Mouse (Mus musculus): Measurements from ENCODE around the gene Gm45062. TPM values are rescaled to one million over a fixed set of nuclear protein-coding genes. Genes with fewer than 3 reads are reported as not detected.
"Not testable (repeated sequence)": the region's sequence is repeated elsewhere in the genome, so short reads cannot be mapped to it uniquely, and the experiment has no call there.

Gm45062 gene
- total RNA-seq, 1 experiment from 2014 or later = 42.8 TPM

- no peak for ATAC-seq (ENCODE audit: extremely low read depth, insufficient number of reproducible peaks, low FRiP score, poor library complexity, severe bottlenecking)
Observed at GRCm38 (mm10) chr6:8307878-8308775, 48.9 kb downstream of the Gm45062 start.

DNA sequence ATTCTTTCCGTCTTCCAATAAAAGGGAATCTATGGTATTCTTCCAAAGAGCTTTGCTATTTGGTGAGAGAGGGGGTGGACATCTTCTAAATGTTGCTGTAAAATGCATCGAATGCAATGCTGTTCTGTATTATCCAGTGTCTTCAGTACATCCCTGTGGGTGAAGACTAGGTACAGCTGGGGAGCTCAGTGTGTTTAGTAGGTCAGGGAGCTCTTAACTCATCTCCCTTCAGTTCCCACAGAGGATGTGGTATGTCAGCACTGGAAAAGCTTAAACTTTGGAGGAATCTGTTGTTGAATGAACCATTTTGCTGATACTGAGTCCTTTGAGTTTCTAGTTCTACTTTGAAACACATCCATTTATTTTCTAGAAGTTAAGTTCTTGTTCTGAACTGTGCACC, 53.3 kb downstream of the Gm45062 start:
- ATAC-seq (ENCODE audit: extremely low read depth, insufficient number of reproducible peaks, low FRiP score, poor library complexity, severe bottlenecking) = no peak

DNA sequence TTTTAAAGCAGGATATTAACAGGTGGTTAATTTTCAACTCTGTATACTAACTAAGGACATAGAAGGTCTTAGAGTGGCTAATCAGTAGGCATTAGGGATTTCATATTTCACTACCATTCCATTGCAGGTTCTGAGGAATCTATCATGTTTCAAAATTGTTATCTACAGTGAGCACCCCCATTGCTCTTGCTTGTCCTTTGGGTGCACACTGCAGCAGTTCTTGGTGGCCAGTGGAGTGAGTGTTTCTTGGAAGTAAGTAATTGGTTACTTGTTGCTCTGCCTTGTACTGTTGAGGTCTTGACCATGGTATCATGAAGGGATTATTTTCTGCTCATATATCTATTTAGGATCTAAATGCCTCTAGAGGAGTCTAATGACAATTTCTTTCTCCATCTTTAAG, 57.0 kb downstream of the Gm45062 start:
- ATAC-seq (ENCODE audit: extremely low read depth, insufficient number of reproducible peaks, low FRiP score, poor library complexity, severe bottlenecking) = no peak

DNA sequence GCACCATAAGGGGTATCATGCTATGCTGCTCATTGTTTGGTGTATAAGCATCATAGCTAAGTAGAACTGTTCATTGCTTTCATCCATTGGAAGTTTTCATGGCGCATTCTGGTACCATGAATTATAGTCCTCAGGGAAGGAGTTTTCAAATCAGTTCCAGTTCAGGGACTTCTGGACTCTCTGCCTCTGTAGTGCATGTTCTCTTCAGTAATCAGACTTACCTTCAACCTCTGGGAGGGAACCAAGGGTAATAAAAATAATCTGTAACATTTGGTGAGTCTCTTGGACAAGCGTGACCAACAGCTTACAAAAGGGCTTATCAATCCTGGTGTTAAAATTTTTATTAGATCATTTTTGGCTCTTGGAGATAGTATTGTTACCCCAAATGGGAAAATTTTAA, 60.3 kb downstream of the Gm45062 start:
- ATAC-seq (ENCODE audit: extremely low read depth, insufficient number of reproducible peaks, low FRiP score, poor library complexity, severe bottlenecking) = no peak

GRCm38 (mm10) chr6:8331496-8331895, 72.2 kb downstream of the Gm45062 start:
- not testable (repeated sequence) for ATAC-seq (ENCODE audit: extremely low read depth, insufficient number of reproducible peaks, low FRiP score, poor library complexity, severe bottlenecking)

DNA sequence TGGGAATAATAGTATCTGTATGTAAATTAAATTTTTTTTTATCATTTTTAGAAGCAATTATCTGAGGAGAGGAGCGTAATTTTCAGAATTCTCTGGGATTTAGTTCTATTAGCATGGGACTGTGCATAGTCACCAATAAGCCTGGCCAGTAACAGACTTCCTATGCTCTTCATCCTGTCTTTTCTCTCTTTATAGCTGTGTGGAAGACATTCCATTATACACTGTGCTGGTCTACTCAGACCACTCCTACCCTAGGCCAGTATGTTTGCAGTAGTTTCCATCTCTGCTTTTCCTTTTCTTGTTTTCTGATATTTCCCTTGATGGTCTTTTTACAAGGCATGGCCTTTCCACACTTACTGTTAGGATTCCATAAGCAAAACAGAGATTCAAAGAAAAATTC, 74.1 kb downstream of the Gm45062 start:
- ATAC-seq (ENCODE audit: extremely low read depth, insufficient number of reproducible peaks, low FRiP score, poor library complexity, severe bottlenecking) = no peak

- no peak for ATAC-seq (ENCODE audit: extremely low read depth, insufficient number of reproducible peaks, low FRiP score, poor library complexity, severe bottlenecking)
Observed at GRCm38 (mm10) chr6:8336487-8337390, 77.5 kb downstream of the Gm45062 start.

GRCm38 (mm10) chr6:8339453-8339852, 80.2 kb downstream of the Gm45062 start:
- ATAC-seq (ENCODE audit: extremely low read depth, insufficient number of reproducible peaks, low FRiP score, poor library complexity, severe bottlenecking) = peak; percentile 92

DNA sequence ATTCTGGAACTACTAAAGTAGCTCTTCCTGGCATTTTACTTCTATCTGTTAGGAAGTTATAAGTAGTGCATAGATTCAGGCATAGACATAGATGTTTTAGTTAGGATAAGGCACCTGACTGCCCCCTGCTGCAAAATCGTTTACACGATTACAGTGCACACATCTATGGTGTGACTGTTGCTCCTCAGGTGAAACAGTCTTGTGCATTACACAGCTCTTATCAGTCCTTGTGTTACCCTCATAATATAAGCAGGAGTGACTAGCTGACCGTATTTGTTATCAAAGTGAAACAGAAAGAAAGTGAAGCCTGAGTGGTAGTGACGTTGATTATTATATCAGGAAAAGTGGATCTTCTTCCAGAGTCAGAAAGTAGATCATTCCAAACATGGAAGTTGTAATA, 84.0 kb downstream of the Gm45062 start:
- ATAC-seq (ENCODE audit: extremely low read depth, insufficient number of reproducible peaks, low FRiP score, poor library complexity, severe bottlenecking) = no peak

GRCm38 (mm10) chr6:8345219-8345856, 86.1 kb downstream of the Gm45062 start:
- peak; percentile 78; the same call in 1 of the 2 replicates for ATAC-seq (ENCODE audit: extremely low read depth, insufficient number of reproducible peaks, low FRiP score, poor library complexity, severe bottlenecking)

DNA sequence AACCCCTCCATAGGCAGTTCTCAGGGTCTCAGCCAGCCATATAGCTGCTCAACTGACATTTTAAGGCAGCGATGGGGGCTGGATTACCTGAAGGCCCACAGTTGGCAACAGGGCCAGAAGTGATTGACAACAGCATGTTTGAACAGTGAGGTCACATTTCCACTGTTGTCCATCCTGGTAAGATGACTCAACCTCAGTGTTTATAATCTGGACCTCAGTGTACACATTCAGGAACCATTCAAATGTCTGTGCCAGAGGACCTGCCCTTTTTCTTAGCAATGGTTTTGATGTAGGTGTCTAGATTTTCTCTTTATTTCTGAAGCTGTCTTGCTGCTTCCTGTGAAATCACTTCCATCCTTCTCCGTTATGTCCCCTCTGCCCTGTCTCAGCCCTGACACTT, 87.9 kb downstream of the Gm45062 start:
- ATAC-seq (ENCODE audit: extremely low read depth, insufficient number of reproducible peaks, low FRiP score, poor library complexity, severe bottlenecking) = no peak

DNA sequence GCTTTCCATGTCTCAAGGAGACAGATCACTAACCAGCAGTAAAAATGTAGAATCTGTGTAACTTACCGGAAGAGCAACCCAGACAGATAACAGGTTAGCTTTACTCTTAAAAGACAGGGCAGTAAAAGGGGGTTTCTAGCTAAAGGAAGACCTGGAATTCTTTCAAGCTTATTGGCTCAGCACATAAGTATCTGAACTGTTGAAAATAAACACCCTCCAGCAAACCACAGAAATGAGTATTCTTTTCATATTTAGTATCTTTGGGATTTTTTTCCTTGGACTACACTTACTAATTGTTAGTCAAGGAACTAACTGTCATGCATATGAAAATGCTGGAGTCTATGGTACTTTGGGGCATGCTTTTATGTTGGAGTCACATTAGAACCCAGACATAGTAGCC, 89.1 kb downstream of the Gm45062 start:
- no peak for ATAC-seq (ENCODE audit: extremely low read depth, insufficient number of reproducible peaks, low FRiP score, poor library complexity, severe bottlenecking)

DNA sequence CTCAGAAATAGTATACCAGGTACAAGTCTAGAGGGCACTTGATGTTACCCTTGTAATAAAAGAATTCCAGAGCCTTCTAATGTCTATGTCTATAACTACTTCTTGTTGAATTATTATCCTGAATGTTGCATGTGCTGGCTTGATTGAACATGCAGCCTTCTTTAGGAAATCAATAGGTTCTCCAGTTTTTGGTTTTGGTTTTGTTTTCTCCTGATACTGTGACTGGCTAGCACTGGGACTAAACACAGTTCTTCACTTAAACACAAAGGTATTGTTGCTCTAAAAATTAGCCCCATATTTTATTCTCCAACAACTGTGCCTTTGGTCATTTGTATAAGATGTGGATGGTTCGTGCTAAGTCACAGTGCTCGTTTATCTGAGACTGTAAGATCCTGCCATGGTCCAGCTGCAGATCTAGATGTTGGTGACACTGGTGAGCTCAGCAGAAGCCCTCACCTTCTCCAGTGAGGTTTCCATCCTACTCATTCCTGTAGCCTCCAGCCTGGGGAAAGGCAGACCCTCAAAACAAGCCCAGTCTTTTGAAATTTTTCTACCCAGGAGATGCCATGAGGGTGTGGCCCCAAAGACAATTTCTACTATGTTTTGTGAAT, 89.9 kb downstream of the Gm45062 start:
- ATAC-seq (ENCODE audit: extremely low read depth, insufficient number of reproducible peaks, low FRiP score, poor library complexity, severe bottlenecking) = no peak

GRCm38 (mm10) chr6:8351507-8351906, 92.3 kb downstream of the Gm45062 start:
- no peak for ATAC-seq (ENCODE audit: extremely low read depth, insufficient number of reproducible peaks, low FRiP score, poor library complexity, severe bottlenecking)

GRCm38 (mm10) chr6:8352533-8353168, 93.4 kb downstream of the Gm45062 start:
- ATAC-seq (ENCODE audit: extremely low read depth, insufficient number of reproducible peaks, low FRiP score, poor library complexity, severe bottlenecking) = no peak

DNA sequence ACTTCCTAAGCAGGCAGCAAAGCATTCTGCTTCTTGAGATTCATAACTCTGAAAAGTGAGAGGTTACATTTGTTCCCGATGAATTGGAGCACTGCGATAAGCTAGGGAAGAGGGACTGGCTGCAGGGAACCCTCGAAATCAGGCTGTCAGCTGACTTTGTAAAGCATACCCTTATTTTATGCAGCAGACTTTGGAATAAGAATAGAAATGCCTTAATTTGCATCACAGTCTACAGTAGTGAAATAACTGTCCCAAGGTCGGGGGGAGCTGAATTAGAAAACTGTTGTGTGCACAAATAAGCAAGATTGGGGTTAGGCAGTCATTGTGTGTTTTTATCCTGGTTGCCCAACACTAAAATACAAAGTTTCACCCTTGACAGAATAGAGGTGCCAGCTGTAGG, 94.2 kb downstream of the Gm45062 start:
- no peak for ATAC-seq (ENCODE audit: extremely low read depth, insufficient number of reproducible peaks, low FRiP score, poor library complexity, severe bottlenecking)

DNA sequence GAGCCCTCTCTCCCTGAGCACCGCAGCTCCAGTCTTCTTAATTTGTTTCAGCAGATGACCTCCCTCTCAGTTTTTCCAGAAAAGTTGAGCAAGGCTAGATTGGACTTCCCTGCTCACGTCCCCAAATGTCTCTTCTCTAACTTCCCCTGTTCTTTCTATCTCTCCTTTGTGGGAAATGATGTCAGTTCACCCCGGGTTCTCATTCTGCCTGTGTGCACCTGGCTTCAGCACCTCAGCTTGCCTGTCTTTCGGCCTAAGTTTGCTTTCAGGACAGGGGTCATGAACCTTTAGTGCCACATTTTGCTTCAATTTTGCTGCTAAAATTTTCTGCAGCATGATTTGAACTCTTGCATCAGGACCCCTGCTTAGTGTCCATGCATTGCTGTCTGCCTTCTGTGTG, 95.6 kb downstream of the Gm45062 start:
- ATAC-seq (ENCODE audit: extremely low read depth, insufficient number of reproducible peaks, low FRiP score, poor library complexity, severe bottlenecking) = no peak

DNA sequence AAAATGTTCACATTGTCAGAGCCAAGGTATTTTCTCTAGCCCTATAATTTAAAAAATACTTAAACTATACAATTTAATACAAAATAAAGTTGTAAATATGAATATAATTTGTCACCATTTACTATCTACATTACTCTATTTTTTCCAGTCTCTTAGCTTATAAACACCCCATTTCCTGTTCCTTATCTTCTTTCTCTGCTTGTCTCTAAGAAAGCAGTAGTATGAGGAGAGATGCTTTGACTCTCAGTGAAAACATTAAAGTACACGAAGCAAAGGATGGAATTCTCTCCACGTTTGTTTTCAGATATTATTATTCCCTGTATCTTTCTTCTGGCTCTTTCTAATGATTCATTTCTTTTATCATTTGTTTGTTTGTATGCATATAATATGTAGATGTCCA, 99.0 kb downstream of the Gm45062 start:
- ATAC-seq (ENCODE audit: extremely low read depth, insufficient number of reproducible peaks, low FRiP score, poor library complexity, severe bottlenecking) = no peak

DNA sequence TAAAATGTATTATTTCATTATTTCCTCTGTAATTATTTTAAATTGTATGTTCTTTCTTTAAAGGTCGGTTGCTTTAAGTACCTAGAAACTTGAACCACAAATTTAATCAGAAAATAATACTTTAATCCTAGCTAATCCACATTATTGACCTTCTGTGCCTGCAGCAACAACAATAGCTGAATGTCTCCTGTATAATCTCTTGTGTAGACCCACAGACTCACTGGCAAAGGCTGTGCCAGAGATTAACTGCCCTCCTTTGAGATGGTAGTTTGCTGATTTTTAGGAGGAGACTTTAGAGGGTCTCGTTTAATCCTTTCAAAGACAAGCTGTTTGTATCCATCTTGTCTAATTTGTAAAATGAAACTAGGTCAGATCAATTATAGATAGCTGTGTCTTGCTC, 99.5 kb downstream of the Gm45062 start:
- ATAC-seq (ENCODE audit: extremely low read depth, insufficient number of reproducible peaks, low FRiP score, poor library complexity, severe bottlenecking) = no peak

Measured in neutrophil, adult 5-6 weeks (primary cell).